Mouse (Mus musculus): ENCODE results near the gene Glod5. TPM values are rescaled to one million over a fixed set of nuclear protein-coding genes. Genes with fewer than 3 reads are reported as not detected.

Glod5 gene
- polyA plus RNA-seq, 1 experiment from 2014 or later, result 0.74 TPM

Other genes starting within 250 kb of the Glod5 start
- gene Gripap1, start 228.7 kb downstream of the Glod5 start, polyA plus RNA-seq (2015; fragmentation: Nextera tagmentation; extraction: Ambion mirVana), result 29.8 and 30.7 TPM in 2 replicates
- gene Kcnd1, start 196.2 kb downstream of the Glod5 start, polyA plus RNA-seq (2015; fragmentation: Nextera tagmentation; extraction: Ambion mirVana), result 0.46 and 0.54 TPM in 2 replicates
- 27.1 and 27.4 TPM in 2 replicates for gene Otud5, start 177.1 kb downstream of the Glod5 start, polyA plus RNA-seq (2015; fragmentation: Nextera tagmentation; extraction: Ambion mirVana)
- 6.1 and 6.4 TPM in 2 replicates for gene Pim2, start 140.2 kb downstream of the Glod5 start, polyA plus RNA-seq (2015; fragmentation: Nextera tagmentation; extraction: Ambion mirVana)
- gene Slc35a2, start 134.5 kb downstream of the Glod5 start, polyA plus RNA-seq (2015; fragmentation: Nextera tagmentation; extraction: Ambion mirVana), result 28.9 and 30.5 TPM in 2 replicates
- 74.7 and 82.7 TPM in 2 replicates for gene Pqbp1, start 119.2 kb downstream of the Glod5 start, polyA plus RNA-seq (2015; fragmentation: Nextera tagmentation; extraction: Ambion mirVana)
- gene Timm17b, start 119.1 kb downstream of the Glod5 start, polyA plus RNA-seq (2015; fragmentation: Nextera tagmentation; extraction: Ambion mirVana), result 114 and 122 TPM in 2 replicates
- gene Gm10491, start 110.7 kb downstream of the Glod5 start, polyA plus RNA-seq (2015; fragmentation: Nextera tagmentation; extraction: Ambion mirVana), result not detected in 2 replicates
- gene Gm10490, start 109.0 kb downstream of the Glod5 start, polyA plus RNA-seq (2015; fragmentation: Nextera tagmentation; extraction: Ambion mirVana), result not detected in 2 replicates
- 0.32 and 0.42 TPM in 2 replicates for gene Pcsk1n, start 98.7 kb downstream of the Glod5 start, polyA plus RNA-seq (2015; fragmentation: Nextera tagmentation; extraction: Ambion mirVana)
- not detected in 2 replicates for gene Eras, start 89.9 kb downstream of the Glod5 start, polyA plus RNA-seq (2015; fragmentation: Nextera tagmentation; extraction: Ambion mirVana)
- 26.1 and 26.7 TPM in 2 replicates for gene Hdac6, start 70.6 kb downstream of the Glod5 start, polyA plus RNA-seq (2015; fragmentation: Nextera tagmentation; extraction: Ambion mirVana)
- 1.1 and 1.4 TPM in 2 replicates for gene Gata1, start 40.4 kb downstream of the Glod5 start, polyA plus RNA-seq (2015; fragmentation: Nextera tagmentation; extraction: Ambion mirVana)
- 31.3 and 33.7 TPM in 2 replicates for gene Suv39h1, start 56.3 kb upstream of the Glod5 start, polyA plus RNA-seq (2015; fragmentation: Nextera tagmentation; extraction: Ambion mirVana)
- 0.62 and 2.2 TPM in 2 replicates for gene Was, start 72.0 kb upstream of the Glod5 start, polyA plus RNA-seq (2015; fragmentation: Nextera tagmentation; extraction: Ambion mirVana)
- 27.5 and 27.6 TPM in 2 replicates for gene Wdr13, start 114.4 kb upstream of the Glod5 start, polyA plus RNA-seq (2015; fragmentation: Nextera tagmentation; extraction: Ambion mirVana)
- gene Rbm3, start 127.4 kb upstream of the Glod5 start, polyA plus RNA-seq (2015; fragmentation: Nextera tagmentation; extraction: Ambion mirVana), result 295 and 339 TPM in 2 replicates
- 10.4 and 11.8 TPM in 2 replicates for gene Tbc1d25, start 157.7 kb upstream of the Glod5 start, polyA plus RNA-seq (2015; fragmentation: Nextera tagmentation; extraction: Ambion mirVana)
- 31.9 and 35.7 TPM in 2 replicates for gene Ebp, start 175.0 kb upstream of the Glod5 start, polyA plus RNA-seq (2015; fragmentation: Nextera tagmentation; extraction: Ambion mirVana)
- 4.3 and 5.0 TPM in 2 replicates for gene Porcn, start 188.0 kb upstream of the Glod5 start, polyA plus RNA-seq (2015; fragmentation: Nextera tagmentation; extraction: Ambion mirVana)
- 23.8 and 25.7 TPM in 2 replicates for gene Ftsj1, start 233.9 kb upstream of the Glod5 start, polyA plus RNA-seq (2015; fragmentation: Nextera tagmentation; extraction: Ambion mirVana)